Mouse (Mus musculus) forelimb bud, embryonic 11.5 days (tissue): Measurements from ENCODE around the gene Olfr1305.

Experiments
- DNase-seq: peaks from one replicate; pipeline ENCODE4 v3.0.0-alpha.2; 2012; ENCODE audit warnings: low read depth, low spot score

The Olfr1305 gene

DNA sequence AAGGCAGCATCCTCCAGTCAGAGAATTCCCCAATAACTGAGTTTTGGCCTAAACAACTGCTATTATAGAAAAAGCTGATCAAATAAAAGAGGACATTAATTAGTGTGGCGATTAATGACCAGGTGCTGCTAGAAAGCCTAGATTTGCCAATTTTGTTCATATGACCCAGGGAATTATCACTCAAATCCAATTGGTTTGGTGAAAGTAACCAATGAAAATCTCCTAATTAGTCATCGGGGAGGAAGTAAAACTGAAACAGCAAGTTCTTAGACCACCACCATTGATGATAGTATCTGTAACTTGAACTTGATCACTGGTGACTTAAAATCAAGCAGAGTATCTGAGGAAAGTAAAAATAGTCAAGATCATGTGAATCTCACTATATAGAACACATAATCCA is at the start of gene Olfr1305:
TSS of gene Olfr1305 (minus strand) at position 101 of the 400 bp plus-strand sequence.
- no peak for DNase-seq

DNA sequence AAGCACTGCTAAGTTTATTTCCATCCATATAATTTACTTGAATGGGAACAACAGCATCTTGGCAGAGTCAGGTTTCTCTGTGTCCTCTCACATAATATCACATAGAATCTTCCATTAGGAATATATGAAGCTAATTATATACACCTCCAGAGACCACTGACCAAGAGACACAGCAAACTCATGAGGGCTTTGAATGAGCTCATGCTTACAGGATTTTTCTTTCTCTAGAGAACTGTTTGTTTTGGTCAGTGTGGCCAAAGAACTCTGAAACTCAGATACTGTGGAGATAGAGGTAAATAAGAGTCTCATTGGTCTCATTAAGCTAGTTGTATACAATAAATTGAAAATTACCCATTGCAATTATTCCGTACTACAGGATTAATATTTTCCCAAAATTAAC is 39.2 kb upstream of the Olfr1305 start, which contains the start of gene Olfr1306:
TSS of gene Olfr1306 (minus strand) at position 101 of the 400 bp plus-strand sequence.
- DNase-seq = no peak

DNA sequence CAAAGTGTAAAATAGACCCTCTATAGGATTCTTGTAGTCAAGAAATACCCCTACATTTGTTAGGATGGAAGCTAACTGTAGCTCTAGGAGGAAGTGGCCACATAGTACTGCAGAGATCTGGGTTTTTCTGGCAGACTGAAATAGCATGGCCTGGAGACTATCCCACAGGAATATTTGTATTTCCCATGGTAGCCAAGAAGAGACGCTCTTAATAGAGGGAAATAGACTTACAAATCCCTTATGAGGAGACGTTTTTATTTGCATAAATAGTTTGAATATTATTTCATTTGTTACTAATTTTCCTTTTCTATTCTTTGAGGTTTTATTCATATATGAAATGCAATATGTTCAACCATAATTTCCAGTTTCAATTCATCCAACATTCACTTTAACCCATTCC is 56.7 kb downstream of the Olfr1305 start, which contains the start of gene Olfr1303:
TSS of gene Olfr1303 (minus strand) at position 101 of the 400 bp plus-strand sequence.
- no peak for DNase-seq
